Mouse (Mus musculus): ENCODE measurements around the gene Mtss1l.
A peak's percentile ranks its signal among the peaks of the same experiment; 100 is the strongest.

Mtss1l gene

GRCm38 (mm10) chr8:110708429-110708828, 12.8 kb upstream of the Mtss1l start:
- no peak for DNase-seq

DNA sequence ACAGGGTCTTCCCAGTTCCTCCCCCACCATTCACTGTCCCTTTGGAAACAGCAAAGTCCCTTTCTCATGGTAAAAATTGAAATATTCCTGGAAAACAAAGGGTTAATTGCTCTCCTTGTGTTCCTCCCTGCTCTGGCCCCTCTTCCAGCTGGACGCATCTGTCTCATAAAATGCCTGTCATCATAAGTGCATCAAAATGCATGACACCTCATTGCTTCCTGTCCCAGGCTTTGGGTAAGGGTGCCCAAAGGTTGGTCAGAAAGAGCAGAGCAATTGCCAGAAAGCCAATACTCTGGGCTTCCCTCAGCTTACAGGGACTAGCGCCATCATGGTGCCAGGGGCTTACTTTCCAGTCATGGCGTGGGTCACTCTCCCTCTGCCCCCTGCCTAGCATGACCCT, 10.7 kb upstream of the Mtss1l start:
- no peak for DNase-seq

DNA sequence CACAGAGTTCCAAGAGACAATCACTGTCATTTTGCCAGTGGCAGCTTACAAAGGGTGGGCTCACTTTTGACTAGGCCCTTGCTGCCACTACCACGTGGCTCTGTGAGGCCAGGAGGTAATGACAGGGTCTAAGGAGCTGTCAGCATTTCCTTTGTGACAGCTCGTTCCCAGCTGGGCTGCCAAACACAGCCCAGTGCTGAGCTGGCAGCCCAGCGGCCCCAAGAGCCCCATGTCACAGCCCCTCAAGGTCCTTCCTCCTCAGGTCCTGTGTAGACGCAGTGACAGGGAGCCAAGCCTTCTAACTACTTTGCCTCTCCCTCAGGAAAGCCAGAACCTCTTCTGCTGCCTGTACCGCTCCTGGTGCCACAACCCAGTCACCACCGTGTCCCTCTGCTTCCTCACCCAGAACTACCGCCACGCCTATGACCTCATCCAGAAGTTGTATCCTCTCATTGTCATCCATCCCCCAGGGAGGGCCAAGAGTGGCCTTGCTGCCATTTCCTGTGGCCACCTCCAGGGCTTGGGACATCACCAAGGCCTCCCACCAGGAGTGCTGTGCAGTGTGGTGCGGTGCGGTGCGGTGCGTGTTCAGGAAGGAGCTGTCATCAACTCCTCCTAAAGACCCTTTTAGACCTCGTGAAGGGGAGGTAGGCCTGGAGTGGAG, 9.9 kb upstream of the Mtss1l start:
- DNase-seq: no peak

GRCm38 (mm10) chr8:110713073-110713472, 8.2 kb upstream of the Mtss1l start:
- peak; percentile 68 for DNase-seq

DNA sequence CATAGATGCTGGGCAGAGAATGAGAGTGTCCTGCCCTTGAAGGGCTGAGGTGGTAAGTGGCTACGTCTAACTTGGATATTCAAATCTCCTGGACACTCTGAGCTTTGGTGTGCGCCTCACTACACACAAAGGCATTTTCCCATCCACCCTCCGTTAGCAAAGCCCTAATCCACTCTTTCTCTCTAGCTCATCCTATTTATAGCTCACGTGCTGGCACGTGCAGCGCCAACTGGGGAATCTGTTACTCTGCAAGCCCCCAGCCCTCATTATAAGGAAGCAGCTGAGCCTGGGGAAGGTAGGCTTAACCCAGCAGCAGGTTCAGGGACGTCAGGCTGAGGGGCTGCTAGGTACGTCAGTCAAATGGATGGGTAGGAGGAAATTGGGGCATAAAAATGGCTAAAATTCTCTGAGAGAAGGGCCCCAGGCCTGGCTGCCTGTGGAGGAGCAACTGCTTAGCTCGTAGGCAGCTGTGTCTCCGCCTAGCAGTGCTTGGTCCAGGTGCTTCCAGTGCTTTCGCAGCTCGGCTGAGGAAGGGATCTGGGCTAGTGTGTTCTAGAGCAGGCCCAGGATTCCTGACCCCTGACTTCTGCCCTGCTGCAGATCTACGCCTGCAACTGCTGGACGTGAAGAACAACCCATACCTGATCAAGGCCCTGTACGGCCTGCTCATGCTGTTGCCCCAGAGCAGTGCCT, 6.3 kb upstream of the Mtss1l start:
- no peak for DNase-seq

DNA sequence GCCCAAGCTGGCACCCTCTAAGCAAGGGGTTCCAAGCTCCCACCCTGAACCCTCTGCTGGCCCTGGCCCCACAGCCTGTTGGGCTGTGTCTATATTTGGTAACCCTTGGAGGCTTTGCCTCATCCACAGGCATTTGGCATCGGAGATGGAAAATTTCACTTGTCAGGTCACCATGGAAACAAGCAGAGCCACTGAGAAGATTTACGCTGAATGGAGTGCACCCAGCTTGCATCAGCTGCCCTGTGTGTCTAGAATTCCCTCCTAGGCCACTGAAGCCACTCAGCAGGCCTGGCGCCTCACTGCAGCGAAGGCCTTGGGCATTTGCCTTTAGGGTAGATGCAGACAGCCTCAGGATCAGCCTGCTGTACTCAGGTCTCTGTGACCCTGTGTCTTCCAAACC, 5.2 kb upstream of the Mtss1l start:
- peak; percentile 88 for DNase-seq

DNA sequence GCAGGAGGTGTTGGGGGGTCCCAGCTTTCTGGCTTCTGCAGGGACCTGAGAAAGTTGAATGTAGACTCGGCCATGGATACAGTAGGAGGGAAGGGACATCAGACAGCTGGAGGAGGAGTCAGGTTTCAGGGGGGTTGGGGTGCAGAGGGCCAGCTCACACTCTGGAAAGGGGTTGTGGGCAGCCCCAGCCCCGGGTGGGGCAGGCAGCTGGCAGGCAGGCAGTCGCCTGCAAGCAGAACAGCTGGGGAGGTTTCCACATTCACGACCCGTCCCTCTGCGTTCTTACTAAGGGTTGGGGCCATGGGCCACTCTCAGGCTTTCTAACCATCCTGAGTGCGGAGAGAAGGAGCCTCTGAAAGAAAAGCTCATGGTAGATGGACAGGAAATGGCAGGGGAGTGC, 4.1 kb upstream of the Mtss1l start:
- DNase-seq: no peak

DNA sequence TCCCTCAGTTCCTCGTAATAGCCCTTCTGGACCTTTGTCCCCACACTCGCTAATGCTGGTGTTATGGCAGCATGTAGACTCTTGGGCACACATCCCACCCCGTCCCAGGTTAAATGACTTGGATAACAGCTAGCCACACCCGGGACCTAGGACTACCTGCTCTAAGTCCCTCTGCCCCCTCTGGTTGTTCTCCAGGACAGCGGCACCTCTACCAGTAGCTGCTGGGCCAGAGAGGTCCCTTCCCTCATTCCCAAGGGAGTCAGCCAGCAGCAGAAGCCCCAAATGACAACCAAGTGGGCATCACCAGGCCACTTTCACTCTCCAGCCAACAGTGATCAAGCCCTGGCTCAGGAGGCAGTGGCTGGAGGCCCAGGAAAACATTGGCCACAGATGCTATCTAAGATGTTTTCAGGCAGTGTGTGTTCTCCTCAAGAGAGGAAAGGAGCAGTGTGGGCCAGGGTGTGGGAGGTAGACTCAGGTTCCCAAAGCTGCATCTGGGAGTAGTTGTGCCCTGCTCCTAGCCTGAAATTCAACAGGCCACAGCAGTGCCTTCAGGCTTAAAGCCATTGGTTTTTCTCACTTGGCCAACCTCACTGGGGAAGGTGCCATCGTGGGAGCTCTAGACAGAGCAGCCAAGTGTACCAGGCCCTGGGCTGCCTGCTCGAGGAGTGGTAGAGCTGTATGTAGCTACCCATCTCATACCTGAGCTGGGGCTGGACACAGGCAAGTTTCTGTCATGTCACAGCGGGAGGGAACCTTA, 2.9 kb upstream of the Mtss1l start:
- DNase-seq: no peak

- peak; percentile 63 for DNase-seq
Measured at GRCm38 (mm10) chr8:110718969-110719670, 2.2 kb upstream of the Mtss1l start.

DNA sequence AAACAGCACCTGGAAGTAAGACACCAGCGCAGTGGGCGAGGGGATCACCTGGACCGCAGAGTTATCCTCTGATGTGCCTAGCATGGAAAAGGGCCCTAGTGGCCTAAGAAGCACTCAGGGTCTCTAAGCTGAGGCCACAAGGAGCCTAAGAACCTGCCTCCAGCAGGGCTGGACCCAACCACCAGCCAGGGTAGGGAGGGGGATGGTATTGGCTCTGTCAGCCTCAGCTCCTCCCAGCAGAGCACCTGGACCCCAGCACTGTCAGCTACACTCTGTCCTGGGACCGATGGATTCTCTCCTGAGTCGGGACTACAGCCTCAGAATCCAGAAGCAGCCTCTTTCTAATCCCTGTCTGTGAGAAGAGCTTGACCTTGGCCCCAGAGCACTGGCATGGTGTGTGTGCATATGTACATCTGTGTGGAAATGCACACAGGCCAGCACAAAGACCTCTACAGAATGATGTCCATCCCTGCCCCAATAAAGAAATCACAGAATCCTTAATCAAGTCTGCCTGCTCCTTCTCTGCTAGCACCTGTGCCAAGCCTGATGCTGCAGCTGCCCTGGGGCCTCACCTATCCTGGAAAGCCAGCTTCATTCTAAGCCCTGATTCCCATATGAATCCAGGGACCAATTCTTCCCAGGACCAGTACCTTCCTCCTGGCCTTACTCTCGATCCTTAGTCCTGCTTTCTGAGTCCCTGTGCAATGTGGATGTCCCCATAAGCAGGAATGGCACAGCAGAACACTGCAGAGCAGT, 1.2 kb upstream of the Mtss1l start:
- DNase-seq: no peak

- DNase-seq: no peak
Measured at GRCm38 (mm10) chr8:110721606-110722413, 534 bp downstream of the Mtss1l start.

- DNase-seq: no peak
Measured at GRCm38 (mm10) chr8:110722414-110723011, 1.2 kb downstream of the Mtss1l start.

DNA sequence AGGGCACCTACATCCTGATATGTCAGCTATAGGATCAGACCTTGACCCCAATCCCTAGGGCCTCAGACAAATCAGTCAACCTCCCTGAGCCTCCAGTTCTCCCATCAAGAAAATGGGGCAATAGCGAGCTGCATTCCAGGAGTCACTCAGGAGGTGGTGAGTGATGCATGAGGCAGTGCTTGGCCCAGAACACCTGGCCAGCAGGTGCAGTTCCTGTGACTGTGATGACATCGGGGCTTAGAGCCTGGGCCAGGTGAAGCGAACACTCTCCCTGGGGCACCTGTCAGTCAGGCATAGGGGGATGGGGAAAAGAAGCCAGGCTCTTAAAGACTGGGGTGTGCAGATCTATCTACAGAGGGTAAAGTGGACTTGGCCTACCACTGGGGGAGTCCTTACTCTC, 3.2 kb downstream of the Mtss1l start:
- DNase-seq: no peak

DNA sequence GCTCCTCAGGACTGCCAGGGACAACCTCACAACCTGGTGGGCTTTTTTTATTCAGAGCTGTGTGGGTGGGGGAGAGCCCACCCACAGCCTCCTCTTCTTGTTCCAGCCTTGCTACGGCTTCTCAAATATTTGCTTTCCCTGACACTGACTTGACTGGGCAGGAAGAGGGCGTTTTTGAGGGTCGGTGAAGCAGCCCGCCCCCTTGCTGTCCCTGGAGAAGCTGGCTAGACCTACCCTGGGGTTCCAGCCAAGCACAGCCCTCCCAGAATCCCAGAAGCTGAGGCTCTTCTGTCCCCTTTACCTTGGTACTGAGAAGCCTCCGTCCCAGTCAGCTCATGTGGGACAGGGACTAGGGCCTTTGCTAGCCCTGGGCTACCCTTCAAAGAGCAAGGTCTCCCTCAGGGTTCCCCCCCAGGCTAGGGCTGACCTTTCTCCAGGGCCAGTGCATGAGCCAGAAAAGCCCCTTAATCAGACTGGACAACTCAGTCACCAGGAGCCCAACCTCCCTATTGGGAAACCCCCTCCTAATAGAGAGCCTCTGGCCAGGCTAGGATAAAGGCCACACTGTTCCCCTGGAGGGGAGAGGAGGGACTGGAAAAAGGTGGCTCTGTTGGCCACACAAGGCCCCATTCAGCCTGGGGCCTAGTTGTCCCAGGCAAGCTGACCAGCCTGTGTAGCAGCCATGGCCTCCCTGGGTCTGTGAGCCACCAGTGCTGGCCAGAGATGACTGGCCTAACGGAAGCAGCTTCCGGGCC, 4.0 kb downstream of the Mtss1l start:
- DNase-seq: peak; percentile 91

- no peak for DNase-seq
Measured at GRCm38 (mm10) chr8:110726893-110727292, 5.6 kb downstream of the Mtss1l start.

- no peak for DNase-seq
Measured at GRCm38 (mm10) chr8:110731346-110731859, 10.1 kb downstream of the Mtss1l start.

DNA sequence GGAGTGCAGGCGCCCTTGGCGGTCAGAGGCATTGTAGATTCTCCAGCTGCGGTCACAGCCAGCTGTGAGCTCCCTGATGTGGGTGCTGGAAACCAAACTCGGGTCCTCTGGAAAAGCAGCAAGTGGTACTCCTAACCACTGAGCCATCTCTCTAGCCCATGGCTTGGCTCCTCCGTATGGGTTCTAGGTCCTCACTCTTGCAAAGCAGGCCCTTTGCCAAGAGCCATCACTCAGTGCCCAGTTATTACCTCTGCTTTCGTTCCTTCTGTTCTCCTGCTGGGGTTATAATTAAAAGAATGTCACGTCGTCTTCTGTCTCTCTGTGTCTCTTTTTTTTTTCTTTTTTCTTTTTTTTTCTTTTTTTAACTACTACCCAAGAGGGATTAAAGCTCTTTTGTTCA, 11.8 kb downstream of the Mtss1l start:
- DNase-seq: no peak

- no peak for DNase-seq
Measured at GRCm38 (mm10) chr8:110738591-110739195, 17.4 kb downstream of the Mtss1l start.

DNA sequence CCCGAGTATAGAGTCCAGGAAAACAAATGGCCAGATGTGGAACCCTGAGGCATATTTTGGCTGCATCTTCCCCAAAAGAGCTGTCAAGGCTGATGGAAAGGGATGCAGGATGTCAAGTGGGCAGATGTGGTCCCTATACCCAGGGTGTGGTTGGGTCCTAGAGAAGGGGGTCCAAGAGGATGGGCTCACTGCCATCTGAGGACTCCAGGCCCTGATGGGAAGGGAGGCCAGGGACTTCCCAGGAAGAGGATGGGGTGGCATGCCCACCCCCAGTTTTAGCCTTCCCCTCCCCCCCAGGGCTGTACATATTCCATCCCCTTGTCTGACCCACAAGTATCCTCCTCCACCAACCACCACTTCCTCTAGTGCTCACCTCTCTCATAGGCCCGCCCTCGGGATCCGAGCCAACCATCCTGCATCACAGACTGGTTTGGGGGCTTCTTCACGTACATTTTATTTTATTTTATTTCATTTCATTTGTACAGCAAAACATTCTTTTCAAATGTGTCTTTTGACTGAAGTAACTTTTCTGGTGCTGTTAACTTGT, 19.4 kb downstream of the Mtss1l start:
- no peak for DNase-seq

All from layer of hippocampus, adult 9-11 months (tissue).